Mouse (Mus musculus): ENCODE results near the gene Lpin2. TPM values are rescaled to one million over a fixed set of nuclear protein-coding genes. Genes with fewer than 3 reads are reported as not detected.

Gene Lpin2
- polyA plus RNA-seq, 1 experiment from 2014 or later, result 30.8 TPM

GRCm38 (mm10) chr17:71256068-71256615 is 73.8 kb downstream of the Lpin2 start:
- no peak overlapping the region for H3K4me2 ChIP-seq (ENCODE audit: low read depth, low read length)
- H3K9ac ChIP-seq (ENCODE audit: low read length), result no peak overlapping the region
- no peaks in the 10 kb centered on the region for H3K36me3 ChIP-seq (ENCODE audit: control insufficient read depth, insufficient read depth, low read length)
- H3K27ac ChIP-seq (ENCODE audit: low read length), result no peak overlapping the region
- WGBS, result 78% methylated on average over 14 of the region's 14 CpGs
- ATAC-seq (ENCODE audit: low read depth), result no peak
- H3K27me3 ChIP-seq (ENCODE audit: control insufficient read depth, insufficient read depth, low read depth, low read length), result no peaks in the 10 kb centered on the region
- H3K9me3 ChIP-seq (ENCODE audit: control insufficient read depth, low read length), result no peaks in the 10 kb centered on the region
- H3K4me3 ChIP-seq (ENCODE audit: low read length), result no peak overlapping the region
- H3K4me1 ChIP-seq (replicated peaks; ENCODE audit: control insufficient read depth, insufficient read depth, low read length), result peaks cover 6% of the 10 kb centered on the region; the same call in 1 of the 2 replicates

- Histone ChIP-seq H3K4me2 (ENCODE audit: low read depth, low read length) (no peak overlapping the region), H3K36me3 (ENCODE audit: control insufficient read depth, insufficient read depth, low read length) (no peaks in the 10 kb centered on the region), H3K27me3 (ENCODE audit: control insufficient read depth, insufficient read depth, low read depth, low read length) (no peaks in the 10 kb centered on the region), H3K4me1 (replicated peaks; ENCODE audit: control insufficient read depth, insufficient read depth, low read length) (peaks cover 2% of the 10 kb centered on the region; the same call in 1 of the 2 replicates), H3K4me3 (ENCODE audit: low read length) (no peak overlapping the region), H3K9me3 (ENCODE audit: control insufficient read depth, low read length) (no peaks in the 10 kb centered on the region), H3K9ac (ENCODE audit: low read length) (no peak overlapping the region), H3K27ac (ENCODE audit: low read length) (no peak overlapping the region)
- WGBS, result 79% methylated on average over 13 of the region's 13 CpGs
- ATAC-seq (ENCODE audit: low read depth), result no peak
These were observed 74.6 kb downstream of the Lpin2 start for GRCm38 (mm10) chr17:71256806-71257536.

- H3K9me3 ChIP-seq (ENCODE audit: control insufficient read depth, low read length), result no peaks in the 10 kb centered on the region
- H3K9ac ChIP-seq (ENCODE audit: low read length), result no peak overlapping the region
- H3K4me2 ChIP-seq (ENCODE audit: low read depth, low read length), result no peak overlapping the region
- no peak overlapping the region for H3K27ac ChIP-seq (ENCODE audit: low read length)
- peak; percentile 75 for ATAC-seq (ENCODE audit: low read depth)
- WGBS, result 49% methylated on average over 11 of the region's 11 CpGs
- no peaks in the 10 kb centered on the region for H3K27me3 ChIP-seq (ENCODE audit: control insufficient read depth, insufficient read depth, low read depth, low read length)
- no peaks in the 10 kb centered on the region for H3K36me3 ChIP-seq (ENCODE audit: control insufficient read depth, insufficient read depth, low read length)
- H3K4me3 ChIP-seq (ENCODE audit: low read length), result no peak overlapping the region
- H3K4me1 ChIP-seq (replicated peaks; ENCODE audit: control insufficient read depth, insufficient read depth, low read length), result no peaks in the 10 kb centered on the region
These were observed 77.4 kb downstream of the Lpin2 start for GRCm38 (mm10) chr17:71259727-71260126.

GRCm38 (mm10) chr17:71260658-71261057 is 78.3 kb downstream of the Lpin2 start:
- no peak for ATAC-seq (ENCODE audit: low read depth)
- H3K4me1 ChIP-seq (replicated peaks; ENCODE audit: control insufficient read depth, insufficient read depth, low read length), result no peaks in the 10 kb centered on the region
- 59% methylated on average over 3 of the region's 3 CpGs for WGBS

DNA sequence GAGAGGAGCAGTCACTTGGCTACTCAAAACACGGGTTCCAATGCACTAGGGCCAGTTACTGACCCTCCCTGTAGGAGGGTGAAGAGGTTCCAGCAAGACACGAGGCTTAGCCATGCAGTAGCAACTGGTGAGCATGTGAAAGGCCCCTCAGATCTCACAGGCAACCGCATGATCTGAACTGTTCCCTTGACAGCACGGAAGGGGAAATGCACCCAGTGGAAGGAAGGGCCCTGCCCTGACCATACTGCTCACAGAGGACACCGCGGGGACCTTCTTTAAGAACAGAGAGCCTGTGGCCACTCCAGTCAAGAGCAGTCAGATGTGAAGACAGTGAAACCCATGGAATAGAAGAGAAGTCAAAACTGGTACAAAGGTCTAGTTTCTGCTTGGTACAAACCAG is 80.8 kb downstream of the Lpin2 start:
- Histone ChIP-seq H3K4me1 (replicated peaks; ENCODE audit: control insufficient read depth, insufficient read depth, low read length) (no peaks in the 10 kb centered on the region), H3K4me2 (ENCODE audit: low read depth, low read length) (no peak overlapping the region), H3K36me3 (ENCODE audit: control insufficient read depth, insufficient read depth, low read length) (no peaks in the 10 kb centered on the region), H3K4me3 (ENCODE audit: low read length) (no peak overlapping the region), H3K27ac (ENCODE audit: low read length) (no peak overlapping the region), H3K9ac (ENCODE audit: low read length) (no peak overlapping the region), H3K9me3 (ENCODE audit: control insufficient read depth, low read length) (no peaks in the 10 kb centered on the region), H3K27me3 (ENCODE audit: control insufficient read depth, insufficient read depth, low read depth, low read length) (no peaks in the 10 kb centered on the region)
- no peak for ATAC-seq (ENCODE audit: low read depth)
- 71% methylated on average over 6 of the region's 6 CpGs for WGBS

More at GRCm38 (mm10) chr17:71260658-71261057, 78.3 kb downstream of the Lpin2 start:
- Histone ChIP-seq H3K36me3 (ENCODE audit: control insufficient read depth, insufficient read depth, low read length) (no peaks in the 10 kb centered on the region), H3K9me3 (ENCODE audit: control insufficient read depth, low read length) (no peaks in the 10 kb centered on the region), H3K27ac (ENCODE audit: low read length) (no peak overlapping the region), H3K27me3 (ENCODE audit: control insufficient read depth, insufficient read depth, low read depth, low read length) (no peaks in the 10 kb centered on the region), H3K4me3 (ENCODE audit: low read length) (no peak overlapping the region), H3K9ac (ENCODE audit: low read length) (no peak overlapping the region), H3K4me2 (ENCODE audit: low read depth, low read length) (no peak overlapping the region)

GRCm38 (mm10) chr17:71264739-71265138 is 82.4 kb downstream of the Lpin2 start:
- H3K27ac ChIP-seq (ENCODE audit: low read length), result no peak overlapping the region
- no peak for ATAC-seq (ENCODE audit: low read depth)
- no peak overlapping the region for H3K9ac ChIP-seq (ENCODE audit: low read length)
- H3K27me3 ChIP-seq (ENCODE audit: control insufficient read depth, insufficient read depth, low read depth, low read length), result no peaks in the 10 kb centered on the region
- no peak overlapping the region for H3K4me3 ChIP-seq (ENCODE audit: low read length)
- no peaks in the 10 kb centered on the region for H3K4me1 ChIP-seq (replicated peaks; ENCODE audit: control insufficient read depth, insufficient read depth, low read length)
- WGBS, result 60% methylated on average over 4 of the region's 4 CpGs
- no peaks in the 10 kb centered on the region for H3K36me3 ChIP-seq (ENCODE audit: control insufficient read depth, insufficient read depth, low read length)
- no peak overlapping the region for H3K4me2 ChIP-seq (ENCODE audit: low read depth, low read length)
- H3K9me3 ChIP-seq (ENCODE audit: control insufficient read depth, low read length), result no peaks in the 10 kb centered on the region

DNA sequence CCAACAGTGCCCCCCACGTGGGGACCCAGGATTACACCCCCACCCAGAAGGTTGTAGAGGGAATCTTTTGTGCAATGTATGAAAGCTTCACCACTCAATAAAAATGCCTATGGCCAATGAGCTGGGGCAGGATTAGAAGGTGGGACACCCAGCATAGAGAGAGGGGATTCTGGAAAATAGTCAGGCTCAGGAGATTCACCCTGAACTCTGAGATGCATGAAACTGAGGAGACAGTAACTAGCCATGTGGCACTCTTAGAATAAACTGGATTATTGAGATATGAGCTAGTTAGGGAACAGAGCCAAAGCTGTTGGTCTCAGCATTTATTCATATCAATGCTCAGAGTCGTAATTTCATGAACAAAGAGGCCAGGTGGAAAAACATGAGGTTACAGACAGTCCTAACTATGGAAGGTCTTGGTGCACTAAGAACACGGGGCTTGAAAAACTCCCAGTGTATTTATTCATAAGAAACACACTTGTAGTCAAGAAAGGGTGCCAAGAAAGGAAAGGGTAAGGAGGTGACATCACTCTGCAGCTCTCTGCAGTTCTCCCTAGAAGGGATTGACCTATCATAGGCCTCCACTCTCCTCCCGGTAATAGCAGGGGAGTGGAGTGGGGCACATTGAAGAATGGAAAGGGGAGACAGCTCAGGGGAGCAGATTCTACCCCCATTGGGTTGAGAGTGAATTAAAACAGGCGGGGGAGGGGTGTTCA is 83.1 kb downstream of the Lpin2 start:
- Histone ChIP-seq H3K9ac (ENCODE audit: low read length) (no peak overlapping the region), H3K36me3 (ENCODE audit: control insufficient read depth, insufficient read depth, low read length) (no peaks in the 10 kb centered on the region), H3K9me3 (ENCODE audit: control insufficient read depth, low read length) (no peaks in the 10 kb centered on the region), H3K4me2 (ENCODE audit: low read depth, low read length) (no peak overlapping the region), H3K4me3 (ENCODE audit: low read length) (no peak overlapping the region), H3K27ac (ENCODE audit: low read length) (no peak overlapping the region), H3K4me1 (replicated peaks; ENCODE audit: control insufficient read depth, insufficient read depth, low read length) (no peaks in the 10 kb centered on the region), H3K27me3 (ENCODE audit: control insufficient read depth, insufficient read depth, low read depth, low read length) (no peaks in the 10 kb centered on the region)
- no peak for ATAC-seq (ENCODE audit: low read depth)
- WGBS, result 57% methylated on average over 5 of the region's 5 CpGs

- no peak overlapping the region for H3K4me3 ChIP-seq (ENCODE audit: low read length)
- no peaks in the 10 kb centered on the region for H3K4me1 ChIP-seq (replicated peaks; ENCODE audit: control insufficient read depth, insufficient read depth, low read length)
- no peak overlapping the region for H3K27ac ChIP-seq (ENCODE audit: low read length)
- H3K36me3 ChIP-seq (ENCODE audit: control insufficient read depth, insufficient read depth, low read length), result no peaks in the 10 kb centered on the region
- no peaks in the 10 kb centered on the region for H3K9me3 ChIP-seq (ENCODE audit: control insufficient read depth, low read length)
- H3K27me3 ChIP-seq (ENCODE audit: control insufficient read depth, insufficient read depth, low read depth, low read length), result no peaks in the 10 kb centered on the region
- H3K4me2 ChIP-seq (ENCODE audit: low read depth, low read length), result no peak overlapping the region
- H3K9ac ChIP-seq (ENCODE audit: low read length), result no peak overlapping the region
- ATAC-seq (ENCODE audit: low read depth), result no peak
- WGBS, result 69% methylated on average over 8 of the region's 8 CpGs
These were observed 85.0 kb downstream of the Lpin2 start for GRCm38 (mm10) chr17:71267374-71267773.

GRCm38 (mm10) chr17:71268152-71268551 is 85.8 kb downstream of the Lpin2 start:
- Histone ChIP-seq H3K27me3 (ENCODE audit: control insufficient read depth, insufficient read depth, low read depth, low read length) (no peaks in the 10 kb centered on the region), H3K9me3 (ENCODE audit: control insufficient read depth, low read length) (no peaks in the 10 kb centered on the region), H3K4me2 (ENCODE audit: low read depth, low read length) (no peak overlapping the region), H3K36me3 (ENCODE audit: control insufficient read depth, insufficient read depth, low read length) (no peaks in the 10 kb centered on the region), H3K4me1 (replicated peaks; ENCODE audit: control insufficient read depth, insufficient read depth, low read length) (no peaks in the 10 kb centered on the region), H3K4me3 (ENCODE audit: low read length) (no peak overlapping the region), H3K27ac (ENCODE audit: low read length) (no peak overlapping the region), H3K9ac (ENCODE audit: low read length) (no peak overlapping the region)
- no peak for ATAC-seq (ENCODE audit: low read depth)
- 82% methylated on average over 10 of the region's 10 CpGs for WGBS

All from lung, embryonic 16.5 days (tissue).